Mouse (Mus musculus) intestine, postnatal 0 days (tissue): ENCODE measurements around the gene Fcgrt. TPM values are rescaled to one million over a fixed set of nuclear protein-coding genes. Genes with fewer than 3 reads are reported as not detected.

Source experiments
- ATAC-seq: fragments of 200-750 bp; cut with Nextera tagmentation; 2 replicates; pipeline ENCODE4 v1.8.0; 2017; ENCODE audit warnings: mild to moderate bottlenecking, moderate TSS enrichment, moderate library complexity
- H3K27ac ChIP-seq: fragments of 300-500 bp; sonication (generic); 2 replicates; pipeline ENCODE4 v1.5.1; 2014; ENCODE audit warnings: mild to moderate bottlenecking, low read depth, low read length, moderate library complexity
- H3K27me3 ChIP-seq: fragments of 300-500 bp; sonication (generic); replicated peaks from 2 replicates; pipeline ENCODE4 v1.6.1; 2014; ENCODE audit warnings: low read length, mixed read lengths; ENCODE audit not compliant: control insufficient read depth, insufficient read depth
- H3K36me3 ChIP-seq: fragments of 300-500 bp; sonication (generic); 2 replicates; pipeline ENCODE4 v1.6.1; 2014; ENCODE audit warnings: mild to moderate bottlenecking, moderate library complexity; ENCODE audit not compliant: control insufficient read depth, insufficient read depth
- H3K4me1 ChIP-seq: fragments of 300-500 bp; sonication (generic); replicated peaks from 2 replicates; pipeline ENCODE4 v1.6.1; 2014; ENCODE audit warnings: antibody characterized with exemption, low read length, mixed read lengths; ENCODE audit not compliant: control insufficient read depth, insufficient read depth
- H3K4me2 ChIP-seq: fragments of 300-500 bp; sonication (generic); replicated peaks from 2 replicates; pipeline ENCODE4 v1.6.1; 2014; ENCODE audit warnings: low read depth, mild to moderate bottlenecking, moderate library complexity
- H3K4me3 ChIP-seq: fragments of 300-500 bp; sonication (generic); 2 replicates; pipeline ENCODE4 v1.5.1; 2014; ENCODE audit warnings: low read depth, low read length
- H3K9ac ChIP-seq: fragments of 300-500 bp; sonication (generic); 2 replicates; pipeline ENCODE4 v1.6.1; 2014; ENCODE audit warnings: mild to moderate bottlenecking, low read depth, low read length
- H3K9me3 ChIP-seq: fragments of 300-500 bp; sonication (generic); 2 replicates; pipeline ENCODE4 v1.6.1; 2016; ENCODE audit warnings: mixed run types; ENCODE audit not compliant: control insufficient read depth
- CTCF ChIP-seq: sonication (generic); IDR thresholded peaks from 2 replicates; pipeline ENCODE4 v1.5.1; 2016; ENCODE audit warnings: low read depth, mild to moderate bottlenecking, control low read depth, antibody characterized with exemption, moderate library complexity
- WGBS: fragments of 180-500 bp; shearing (Covaris S2); extraction: QIAGEN DNeasy Blood & Tissue Kit; methylation state at CpG from one replicate; pipeline ENCODE4 v1.1.7; 2014; 5-methylcytosine and 5-hydroxymethylcytosine counted together
- polyA plus RNA-seq: library from polyadenylated mRNA; unstranded; fragments of >200 nt; fragmentation: Nextera tagmentation; extraction: Ambion mirVana; gene quantifications from 2 replicates; pipeline ENCODE4 v1.2.1, GENCODE M21; 2015

Gene Fcgrt
- polyA plus RNA-seq, 1 experiment from 2014 or later = 3,267 TPM

DNA sequence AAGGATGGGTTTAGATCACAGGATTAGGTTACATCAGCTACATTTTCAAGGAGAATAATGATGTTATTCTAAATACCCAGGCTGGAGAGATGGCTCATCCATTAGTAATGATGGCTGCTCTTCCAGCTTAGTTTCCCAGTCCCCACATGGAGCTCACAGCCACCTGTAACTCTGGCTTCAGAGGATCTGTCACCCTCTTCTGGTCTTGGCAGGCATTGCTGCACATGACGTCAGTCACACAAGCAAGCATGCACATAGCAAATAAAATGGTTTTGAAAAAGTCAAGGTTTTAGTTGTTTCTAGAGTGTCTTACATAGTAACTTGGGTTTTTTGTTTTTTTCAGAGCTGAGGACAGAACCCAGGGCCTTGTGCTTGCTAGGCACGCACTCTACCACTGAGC is 31.4 kb downstream of the Fcgrt start:
- Histone ChIP-seq H3K4me3 (no peak overlapping the region), H3K27me3 (no peaks in the 10 kb centered on the region), H3K9ac (no peak overlapping the region), H3K9me3 (no peaks in the 10 kb centered on the region), H3K4me1 (no peaks in the 10 kb centered on the region), H3K36me3 (peaks cover 40% of the 10 kb centered on the region), H3K27ac (no peak overlapping the region), H3K4me2 (no peak overlapping the region)
- 83% methylated on average over 2 of the region's 2 CpGs for WGBS
- no peak for ATAC-seq
- peak; percentile 69 for TF ChIP-seq CTCF

DNA sequence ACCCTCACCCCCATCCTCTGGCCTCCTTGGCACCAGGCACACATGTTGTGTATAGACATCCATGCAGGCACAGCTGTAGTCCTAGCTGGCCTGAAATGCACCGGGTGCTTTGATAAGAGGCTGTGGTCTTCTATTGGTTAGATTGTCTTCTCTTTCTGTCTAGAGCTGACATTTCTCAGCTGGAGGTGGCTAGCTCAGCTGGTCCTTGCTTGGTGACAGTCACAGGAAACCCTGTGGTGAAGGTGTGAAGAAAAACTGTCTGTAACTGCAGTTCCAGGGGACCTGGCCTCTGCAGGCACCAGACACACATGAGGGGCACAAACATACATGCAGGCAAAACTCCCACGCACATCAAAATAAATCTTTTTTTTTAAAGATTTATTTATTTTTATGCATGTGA is 34.0 kb downstream of the Fcgrt start:
- 82% methylated on average over 2 of the region's 2 CpGs for WGBS
- ATAC-seq = no peak
- Histone ChIP-seq H3K27me3 (no peaks in the 10 kb centered on the region), H3K9me3 (no peaks in the 10 kb centered on the region), H3K27ac (no peak overlapping the region), H3K4me2 (no peak overlapping the region), H3K36me3 (peaks cover 14% of the 10 kb centered on the region; the same call in 1 of the 2 replicates), H3K9ac (no peak overlapping the region), H3K4me3 (no peak overlapping the region), H3K4me1 (no peaks in the 10 kb centered on the region)
- TF ChIP-seq CTCF = no peak

DNA sequence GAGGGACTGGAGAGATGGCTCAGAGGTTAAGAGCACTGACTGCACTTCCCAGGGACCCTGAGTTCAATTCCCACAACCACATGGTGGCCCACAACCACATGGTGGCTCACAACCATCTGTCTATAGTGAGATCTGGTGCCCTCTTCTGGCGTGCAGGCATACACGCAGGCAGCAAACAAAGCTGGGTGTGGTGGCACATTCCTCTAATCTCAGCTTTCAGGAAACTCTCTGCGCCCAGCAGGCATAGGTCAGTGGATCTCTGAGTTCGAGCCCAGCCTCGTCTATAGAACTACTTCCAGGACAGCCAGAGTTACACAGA is 35.7 kb downstream of the Fcgrt start:
- no peak overlapping the region for H3K4me2 ChIP-seq
- WGBS = 24% methylated on average over 5 of the region's 5 CpGs
- peak; percentile 44 for ATAC-seq
- no peak overlapping the region for H3K9ac ChIP-seq
- no peak overlapping the region for H3K27ac ChIP-seq
- no peaks in the 10 kb centered on the region for H3K27me3 ChIP-seq
- H3K9me3 ChIP-seq = no peaks in the 10 kb centered on the region
- no peaks in the 10 kb centered on the region for H3K36me3 ChIP-seq
- peak; percentile 85 for TF ChIP-seq CTCF
- no peaks in the 10 kb centered on the region for H3K4me1 ChIP-seq
- H3K4me3 ChIP-seq = no peak overlapping the region

DNA sequence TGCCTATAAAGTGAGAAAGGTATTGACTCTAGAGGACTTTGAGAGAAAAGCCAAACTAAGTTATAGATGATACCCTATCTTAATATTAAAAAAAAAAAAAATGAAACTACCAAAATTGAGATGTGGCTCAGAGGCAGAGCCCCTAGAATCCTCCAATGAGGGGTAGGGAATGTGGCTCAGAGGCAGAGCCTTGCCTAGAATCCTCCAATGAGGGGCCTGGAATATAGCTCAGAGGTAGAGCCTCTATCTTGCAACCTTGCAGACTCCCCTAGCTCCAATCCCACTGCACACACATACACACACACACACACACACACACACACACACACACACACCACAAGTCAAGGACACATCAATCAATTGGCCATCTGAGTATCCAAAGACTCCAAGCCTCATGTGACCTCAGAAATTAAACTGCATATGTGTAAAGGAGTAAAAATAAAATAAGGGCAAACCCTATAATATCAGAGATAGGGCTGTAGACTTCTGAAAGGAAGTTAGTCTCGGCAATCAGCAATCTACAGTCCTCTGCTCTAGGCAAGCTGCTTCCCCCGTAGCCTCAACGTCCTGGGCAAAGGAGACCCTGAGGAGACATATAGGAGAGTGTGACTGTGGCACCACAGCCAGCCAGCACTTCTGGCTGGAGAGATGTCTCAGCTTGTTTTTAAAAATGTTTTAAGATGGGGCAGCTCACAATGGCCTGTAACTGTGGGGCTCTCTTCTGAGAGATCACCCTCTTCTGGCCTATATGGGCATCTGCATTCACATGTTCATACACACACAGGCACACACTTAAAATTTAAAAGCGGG is 36.3 kb downstream of the Fcgrt start:
- H3K4me1 ChIP-seq = no peaks in the 10 kb centered on the region
- no peak overlapping the region for H3K27ac ChIP-seq
- WGBS = 80% methylated on average over 4 of the region's 4 CpGs
- H3K9ac ChIP-seq = no peak overlapping the region
- no peaks in the 10 kb centered on the region for H3K36me3 ChIP-seq
- no peak overlapping the region for H3K4me3 ChIP-seq
- H3K4me2 ChIP-seq = no peak overlapping the region
- ATAC-seq = no peak; the same call in 1 of the 2 replicates
- no peaks in the 10 kb centered on the region for H3K9me3 ChIP-seq
- no peak for TF ChIP-seq CTCF
- H3K27me3 ChIP-seq = no peaks in the 10 kb centered on the region

DNA sequence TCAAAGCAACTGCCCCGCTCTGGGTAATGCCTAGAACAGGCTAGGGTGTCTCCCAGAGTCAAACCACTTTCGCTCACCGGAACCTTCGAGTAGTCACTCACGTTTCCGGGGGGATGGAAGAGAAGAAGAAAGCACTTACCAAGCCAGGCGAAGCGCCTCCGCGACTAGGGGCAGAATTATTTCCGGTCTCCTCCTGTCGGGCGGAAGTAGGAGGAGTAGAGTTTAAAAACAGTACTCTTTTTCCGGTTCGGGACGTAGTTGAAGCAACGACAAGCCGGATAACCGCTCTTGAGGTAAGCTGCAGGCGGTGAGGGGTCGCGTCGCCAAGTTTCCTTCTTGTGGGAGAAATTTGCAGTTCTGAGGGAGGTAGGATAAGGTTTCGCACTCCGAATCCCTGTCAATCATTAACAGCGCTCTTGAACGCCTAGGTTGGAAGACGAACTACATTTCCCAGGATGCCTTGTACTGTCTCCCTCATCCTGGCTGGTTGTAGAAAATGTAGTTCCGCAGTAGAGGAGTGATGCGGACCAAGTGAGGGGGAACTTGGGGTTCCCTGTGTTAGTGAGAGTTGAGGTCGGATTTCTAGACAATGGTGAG is 41.3 kb downstream of the Fcgrt start, which contains the start of the genes Nosip and Prrg2:
Gene Nosip (plus strand): TSS at position 191 of the 597 bp plus-strand sequence.
Gene Prrg2 (minus strand): TSS at position 439 of the 597 bp plus-strand sequence.
- no peaks in the 10 kb centered on the region for H3K4me1 ChIP-seq
- H3K4me2 ChIP-seq = peak within 1 kb of the TSS; percentile 72
- peak within 1 kb of the TSS; percentile 94 for H3K27ac ChIP-seq
- peak; percentile 53 for TF ChIP-seq CTCF
- WGBS = under 1% methylated on average over 31 of the region's 31 CpGs
- H3K4me3 ChIP-seq = peak within 1 kb of the TSS; percentile 84
- no peaks in the 10 kb centered on the region for H3K27me3 ChIP-seq
- peak within 1 kb of the TSS; percentile 62 for H3K9ac ChIP-seq
- ATAC-seq = peak; percentile 86
- no peaks in the 10 kb centered on the region for H3K9me3 ChIP-seq
- peaks cover 7% of the 10 kb centered on the region; the same call in 1 of the 2 replicates for H3K36me3 ChIP-seq

DNA sequence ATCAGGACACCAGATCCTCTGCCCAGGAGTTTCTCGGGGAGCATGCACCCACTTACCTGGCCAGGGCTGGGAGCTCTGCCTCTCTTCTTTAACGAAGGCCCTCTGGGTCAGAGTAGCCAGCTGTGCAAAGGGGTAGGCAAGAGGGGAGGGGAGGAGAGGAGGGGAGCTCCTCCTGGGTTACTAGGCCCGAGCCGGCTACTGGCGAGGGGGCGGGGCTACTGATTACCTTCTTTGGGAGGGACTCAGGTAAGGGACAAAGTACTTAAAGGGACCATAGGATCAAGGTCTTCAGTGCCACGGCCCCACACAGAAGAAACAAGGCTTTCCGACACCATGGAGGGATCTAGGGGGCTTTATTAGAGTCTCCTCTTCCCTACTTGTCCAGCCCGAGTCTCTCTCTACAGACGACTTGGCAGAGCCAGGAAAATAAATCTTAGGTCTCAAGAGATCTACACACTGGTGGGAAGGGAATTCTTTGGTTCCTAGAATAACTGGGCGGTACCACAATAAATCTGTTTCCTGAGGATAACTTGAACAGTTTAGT is 42.0 kb downstream of the Fcgrt start:
- Histone ChIP-seq H3K27ac (peak overlapping the region; percentile 94), H3K27me3 (no peaks in the 10 kb centered on the region), H3K9me3 (no peaks in the 10 kb centered on the region), H3K9ac (peak overlapping the region; percentile 62), H3K4me3 (peak overlapping the region; percentile 84), H3K36me3 (peaks cover 7% of the 10 kb centered on the region; the same call in 1 of the 2 replicates), H3K4me2 (peak overlapping the region; percentile 72), H3K4me1 (no peaks in the 10 kb centered on the region)
- no peak for TF ChIP-seq CTCF
- WGBS = 7% methylated on average over 11 of the region's 11 CpGs
- peak; percentile 60 for ATAC-seq
